Mouse (Mus musculus) brain, embryonic 14.5 days (tissue): ENCODE data around the gene 2810004N23Rik.

ENCODE experiments used
- CTCF ChIP-seq: fragments of 200-500 bp; IDR thresholded peaks from 2 replicates; pipeline ENCODE4 v1.5.1; 2012; ENCODE audit warnings: inconsistent platforms, mild to moderate bottlenecking, moderate library complexity, borderline replicate concordance; ENCODE audit not compliant: insufficient read depth, insufficient read length; ENCODE audit errors: extremely low read depth
- POLR2A ChIP-seq: fragments of 200-500 bp; IDR thresholded peaks from 2 replicates; pipeline ENCODE4 v1.6.1; 2012; ENCODE audit warnings: mild to moderate bottlenecking, inconsistent platforms, borderline replicate concordance; ENCODE audit not compliant: poor library complexity, insufficient read depth, insufficient read length, severe bottlenecking; ENCODE audit errors: extremely low read depth

GRCm38 (mm10) chr8:124791751-124792150 lies 71.2 kb downstream of the 2810004N23Rik start:
- TF ChIP-seq CTCF, result no peak
- TF ChIP-seq POLR2A, result no peak
